16 mouse cellular contexts compared by ENCODE assay signal in the genomic region with DNA sequence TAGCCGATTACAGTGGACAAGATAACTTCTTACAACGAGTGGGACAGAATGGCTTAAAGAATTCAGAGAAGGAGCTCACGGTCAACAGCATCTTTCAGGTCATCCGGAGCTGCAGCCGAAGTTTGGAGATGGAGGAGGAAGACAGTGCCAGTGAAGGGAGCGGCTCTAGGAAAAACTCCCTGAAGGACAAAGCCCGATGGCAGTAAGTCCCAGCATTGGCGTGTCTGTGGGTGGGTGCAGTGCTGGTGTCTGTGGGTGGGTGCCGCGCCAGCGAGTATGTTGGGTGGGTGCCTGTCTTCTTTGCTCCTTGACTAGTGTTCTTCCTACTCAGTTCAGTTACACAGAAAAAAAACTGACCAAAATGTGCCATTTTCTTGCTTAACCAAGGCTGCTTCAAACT.
"Had no signal": no experiment of that assay in that cellular context is flagged by ENCODE, and none has a peak within 500 bp of the region (broad histone marks: within the 10 kb centered on the region; RNA-seq: fewer than 3 reads in every experiment).

No protein-coding gene starts in this region.

- H3K4me1 ChIP-seq: neural tube, embryonic 13.5 days; neural tube, embryonic 15.5 days; stomach, embryonic 15.5 days had no signal

- H3K4me3 ChIP-seq: neural tube, embryonic 13.5 days; neural tube, embryonic 15.5 days; stomach, embryonic 15.5 days had no signal

- H3K4me2 ChIP-seq: neural tube, embryonic 13.5 days; neural tube, embryonic 15.5 days; stomach, embryonic 15.5 days had no signal

- H3K36me3 ChIP-seq: neural tube, embryonic 13.5 days; neural tube, embryonic 15.5 days; stomach, embryonic 15.5 days had no signal

- H3K27ac ChIP-seq: neural tube, embryonic 13.5 days; neural tube, embryonic 15.5 days; stomach, embryonic 15.5 days; stomach, postnatal 0 days had no signal

- H3K27me3 ChIP-seq: neural tube, embryonic 13.5 days; neural tube, embryonic 15.5 days; stomach, embryonic 15.5 days had no signal

- H3K9me3 ChIP-seq: neural tube, embryonic 13.5 days; neural tube, embryonic 15.5 days; stomach, embryonic 15.5 days had no signal

- H3K9ac ChIP-seq: neural tube, embryonic 13.5 days; neural tube, embryonic 15.5 days; stomach, embryonic 15.5 days had no signal

- DNase-seq: retina, postnatal 1 day; right cerebral cortex, adult 18-20 months; right cerebral cortex, postnatal 14 days; right cerebral cortex, postnatal 25 days; right cerebral cortex, postnatal 4 days; spleen, adult 18-20 months; thymus, adult 18-20 months; thymus, adult 2 months; thymus, postnatal 14 days; thymus, postnatal 25 days; thymus, postnatal 36 days; thymus, postnatal 4 days had no signal
